Mouse (Mus musculus) kidney, postnatal 25 days (tissue): ENCODE data around the gene Actl10.
A peak's percentile ranks its signal among the peaks of the same experiment; 100 is the strongest.

Experiments used
- DNase-seq, 2 experiments: peaks; one replicate each; pipeline ENCODE4 v3.0.0; 2021; ENCODE audit warnings: mixed read lengths in 2 of 2

Actl10 gene

GRCm38 (mm10) chr2:154551476-154551875, at the start of gene Actl10:
Actl10 (plus strand) TSS chr2:154551776.
- DNase-seq, result no peak

- DNase-seq, result no peak
Observed at GRCm38 (mm10) chr2:154507076-154507475, 44.5 kb upstream of the Actl10 start.

- DNase-seq, result peak; percentile 50 to 60
Observed at GRCm38 (mm10) chr2:154507566-154508283, 43.9 kb upstream of the Actl10 start.

- no peak for DNase-seq
Observed at GRCm38 (mm10) chr2:154508450-154508849, 43.1 kb upstream of the Actl10 start.

GRCm38 (mm10) chr2:154510141-154510540, 41.4 kb upstream of the Actl10 start:
- DNase-seq, result no peak

GRCm38 (mm10) chr2:154516944-154517343, 34.6 kb upstream of the Actl10 start:
- no peak for DNase-seq

- no peak for DNase-seq
Observed at GRCm38 (mm10) chr2:154517424-154517823, 34.2 kb upstream of the Actl10 start.

GRCm38 (mm10) chr2:154521449-154521848, 30.1 kb upstream of the Actl10 start:
- DNase-seq, result no peak

- no peak for DNase-seq
Observed at GRCm38 (mm10) chr2:154522334-154522733, 29.2 kb upstream of the Actl10 start.

- DNase-seq, result no peak
Observed at GRCm38 (mm10) chr2:154525285-154525684, 26.3 kb upstream of the Actl10 start.

- DNase-seq, result no peak
Observed at GRCm38 (mm10) chr2:154526531-154526930, 25.0 kb upstream of the Actl10 start.

GRCm38 (mm10) chr2:154532888-154533287, 18.7 kb upstream of the Actl10 start:
- DNase-seq, result no peak

- DNase-seq, result no peak
Observed at GRCm38 (mm10) chr2:154534704-154535270, 16.8 kb upstream of the Actl10 start.

- no peak for DNase-seq
Observed at GRCm38 (mm10) chr2:154538310-154538709, 13.3 kb upstream of the Actl10 start.

GRCm38 (mm10) chr2:154538710-154539109, 12.9 kb upstream of the Actl10 start:
- DNase-seq, result no peak

GRCm38 (mm10) chr2:154539720-154540119, 11.9 kb upstream of the Actl10 start:
- peak in 1 of 2 experiments; percentile 57 for DNase-seq

GRCm38 (mm10) chr2:154541630-154542029, 9.9 kb upstream of the Actl10 start:
- DNase-seq, result no peak

GRCm38 (mm10) chr2:154543567-154544347, 7.8 kb upstream of the Actl10 start:
- no peak for DNase-seq

GRCm38 (mm10) chr2:154546711-154547110, 4.9 kb upstream of the Actl10 start, which contains the start of gene 1700003F12Rik:
1700003F12Rik (plus strand) TSS chr2:154547085.
- DNase-seq, result no peak

- DNase-seq, result no peak
Observed at GRCm38 (mm10) chr2:154548688-154549087, 2.9 kb upstream of the Actl10 start.

GRCm38 (mm10) chr2:154549127-154549885, 2.3 kb upstream of the Actl10 start:
- DNase-seq, result peak; percentile 69 to 83

GRCm38 (mm10) chr2:154549886-154550189, 1.7 kb upstream of the Actl10 start:
- no peak for DNase-seq

- no peak for DNase-seq
Observed at GRCm38 (mm10) chr2:154550937-154551336, 639 bp upstream of the Actl10 start.
